Mouse (Mus musculus) skeletal muscle tissue, adult 2 months (tissue): ENCODE data around the gene Gnl3l.

Experiments
- DNase-seq: peaks from one replicate; pipeline ENCODE4 v3.0.0-alpha.2; 2012; ENCODE audit warnings: low read depth, low spot score

The Gnl3l gene

GRCm38 (mm10) chrX:151016938-151017877 is at the start of gene Gnl3l:
Gnl3l (minus strand) TSS chrX:151017322.
- DNase-seq = peak; percentile 83

GRCm38 (mm10) chrX:151066071-151066666 is 49.0 kb upstream of the Gnl3l start:
- DNase-seq = no peak

DNA sequence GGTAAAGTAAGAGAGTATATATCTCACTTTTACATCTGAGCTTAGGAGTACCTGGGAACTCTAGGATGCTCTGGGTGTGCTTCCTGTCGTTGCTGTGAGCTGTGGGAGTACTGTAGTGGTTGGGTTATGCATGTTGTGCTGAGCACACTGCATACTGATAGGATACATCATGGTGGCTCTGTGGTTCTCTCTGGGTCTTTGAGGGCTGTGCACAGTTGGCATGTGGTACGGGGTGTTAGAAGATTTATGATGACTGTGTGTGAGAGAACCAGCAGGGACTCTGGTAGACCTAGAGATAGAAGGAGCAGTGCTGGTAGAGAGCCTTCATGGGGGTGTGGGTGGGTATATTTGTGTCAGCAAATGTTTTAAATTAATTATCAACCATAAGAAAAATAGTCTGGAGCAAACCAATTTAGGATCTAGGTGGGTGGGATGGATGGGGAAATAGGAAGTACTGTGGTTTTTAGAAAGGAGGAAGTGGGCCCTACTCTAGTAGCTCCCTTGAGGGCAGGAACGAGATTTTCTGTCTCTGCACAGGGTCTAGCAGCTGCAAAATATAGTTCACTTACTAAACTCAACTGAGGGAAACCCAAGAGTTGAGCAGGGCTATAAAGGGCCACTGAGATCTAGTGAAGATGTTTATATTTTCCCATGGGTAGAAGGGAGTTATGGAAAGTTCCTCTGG is 44.6 kb upstream of the Gnl3l start:
- DNase-seq = no peak

DNA sequence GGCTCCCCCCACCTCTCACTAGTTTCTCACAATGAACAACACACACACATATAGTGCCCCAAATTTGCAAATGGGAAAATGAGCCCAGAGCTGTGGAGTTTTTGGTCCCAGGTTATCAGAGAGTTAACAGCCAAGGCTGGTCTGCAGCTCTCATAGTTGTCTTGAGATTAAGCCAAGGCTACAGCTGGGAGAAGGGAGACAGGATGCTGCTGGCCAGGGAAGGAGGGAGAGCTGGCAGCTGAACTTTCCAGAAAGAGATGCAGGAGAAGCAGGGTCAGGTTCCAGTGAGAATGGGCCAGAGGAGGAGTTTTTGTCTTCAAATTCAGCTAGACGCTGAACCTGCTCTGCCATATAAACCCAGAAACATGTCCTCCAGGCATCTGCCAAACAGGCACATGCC is 42.2 kb upstream of the Gnl3l start:
- DNase-seq = peak; percentile 18

DNA sequence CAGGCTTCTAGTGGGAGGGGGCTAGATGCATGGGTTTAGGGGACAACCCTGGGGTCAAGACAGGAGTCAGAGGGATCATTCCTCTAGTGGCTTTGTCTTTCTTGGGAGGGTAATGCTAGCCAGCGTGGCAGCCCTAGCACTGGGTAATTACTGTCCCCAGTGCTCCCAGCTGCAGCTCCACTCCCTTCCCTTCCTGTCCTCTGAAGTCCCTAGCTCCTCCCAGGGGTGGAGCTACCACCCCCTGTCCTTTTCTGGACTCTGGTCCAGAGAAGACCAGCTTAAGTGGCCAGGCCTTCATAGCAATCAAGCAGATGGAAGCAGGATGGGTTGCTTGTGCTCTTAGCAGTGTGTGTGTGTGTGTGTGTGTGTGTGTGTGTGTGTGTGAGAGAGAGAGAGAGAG is 38.4 kb upstream of the Gnl3l start:
- DNase-seq = peak; percentile 40

GRCm38 (mm10) chrX:151054489-151054888 is 37.4 kb upstream of the Gnl3l start:
- no peak for DNase-seq

DNA sequence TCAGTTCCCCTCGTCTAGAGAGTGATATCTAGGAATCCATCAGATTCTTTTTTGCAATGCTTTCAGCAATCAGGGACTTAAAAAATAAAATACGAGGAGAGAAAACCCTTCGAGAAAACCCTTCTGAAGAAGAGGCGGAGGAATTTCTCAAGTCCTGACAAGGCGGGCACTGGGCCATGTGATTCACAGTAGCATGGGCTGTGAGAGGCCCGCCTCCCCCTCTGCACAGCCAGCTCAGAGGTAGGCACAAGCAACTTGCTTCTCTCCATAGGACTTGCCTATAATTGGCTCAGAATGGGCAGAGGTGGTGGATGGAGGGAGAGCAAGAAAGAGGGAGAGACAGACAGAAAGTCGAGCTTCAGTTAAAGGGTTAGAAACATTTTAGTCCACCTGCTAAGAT is 33.2 kb upstream of the Gnl3l start:
- DNase-seq = no peak

GRCm38 (mm10) chrX:151049661-151050215 is 32.6 kb upstream of the Gnl3l start:
- DNase-seq = no peak

DNA sequence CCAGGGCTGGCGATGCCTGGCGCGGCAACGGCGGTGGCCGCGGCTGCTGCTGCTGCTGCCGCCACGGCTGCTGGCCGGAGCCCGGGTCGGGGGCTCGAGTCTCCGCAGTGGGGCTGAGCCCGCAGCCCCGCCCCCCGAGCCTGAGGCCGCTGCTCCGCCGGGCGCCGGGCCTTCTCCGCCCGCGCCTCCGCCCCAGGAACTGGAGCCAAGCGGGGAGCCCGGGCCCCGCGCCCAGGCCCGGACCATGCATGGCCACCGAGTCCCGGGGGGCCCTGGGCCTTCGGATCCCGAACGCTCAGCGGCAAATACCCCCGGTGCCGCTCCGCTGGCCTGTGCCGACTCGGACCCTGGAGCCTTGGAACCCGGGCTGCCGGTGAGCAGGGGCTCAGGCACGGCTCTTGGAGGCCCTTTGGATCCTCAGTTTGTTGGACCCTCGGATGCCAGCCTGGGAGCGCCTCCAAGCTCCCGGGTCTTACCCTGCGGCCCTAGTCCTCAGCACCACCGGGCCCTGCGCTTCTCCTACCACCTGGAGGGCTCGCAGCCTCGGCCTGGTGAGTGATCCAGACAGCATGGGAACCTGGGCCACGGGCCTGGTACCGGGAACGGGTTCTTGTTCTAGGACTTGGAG is 30.4 kb upstream of the Gnl3l start:
- no peak for DNase-seq

DNA sequence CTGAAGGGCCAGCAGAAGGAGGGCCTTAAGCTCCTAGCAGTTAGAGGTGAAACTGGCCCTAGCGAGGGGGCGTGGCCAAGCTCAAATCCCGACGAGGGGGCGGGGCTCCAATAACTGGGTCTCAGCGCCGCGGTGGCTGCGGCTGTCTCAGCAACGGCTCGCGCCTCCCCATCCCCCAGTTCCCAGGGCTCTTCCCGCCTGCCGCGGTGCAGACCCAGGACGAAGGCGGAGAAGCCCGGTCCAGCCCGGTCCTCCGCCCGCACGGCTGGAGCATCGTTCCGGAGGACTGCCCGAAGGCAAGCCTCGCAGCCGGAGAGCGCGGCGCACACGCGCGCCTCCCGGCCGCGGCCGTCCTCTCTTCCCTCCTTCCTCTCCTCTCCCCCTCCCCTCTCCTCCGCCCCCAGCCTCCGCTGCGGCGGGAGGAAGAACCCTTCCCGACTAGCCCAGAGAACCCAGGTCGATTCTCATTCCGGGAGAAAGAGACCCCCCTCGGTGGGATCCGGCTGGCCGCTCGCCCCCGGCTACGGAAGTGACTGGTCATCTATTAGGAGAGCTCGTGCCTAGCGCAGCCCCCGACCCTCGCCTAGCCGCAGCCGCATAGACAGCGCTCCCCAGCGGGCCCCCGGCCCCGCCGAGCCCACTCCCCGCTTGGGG is 29.8 kb upstream of the Gnl3l start:
- DNase-seq = peak; percentile 68

GRCm38 (mm10) chrX:151046321-151046720 is 29.2 kb upstream of the Gnl3l start:
- no peak for DNase-seq

GRCm38 (mm10) chrX:151045850-151046249 is 28.7 kb upstream of the Gnl3l start, which contains the start of gene Fgd1:
Fgd1 (plus strand) TSS chrX:151046150.
- no peak for DNase-seq

GRCm38 (mm10) chrX:151041223-151041622 is 24.1 kb upstream of the Gnl3l start:
- no peak for DNase-seq

DNA sequence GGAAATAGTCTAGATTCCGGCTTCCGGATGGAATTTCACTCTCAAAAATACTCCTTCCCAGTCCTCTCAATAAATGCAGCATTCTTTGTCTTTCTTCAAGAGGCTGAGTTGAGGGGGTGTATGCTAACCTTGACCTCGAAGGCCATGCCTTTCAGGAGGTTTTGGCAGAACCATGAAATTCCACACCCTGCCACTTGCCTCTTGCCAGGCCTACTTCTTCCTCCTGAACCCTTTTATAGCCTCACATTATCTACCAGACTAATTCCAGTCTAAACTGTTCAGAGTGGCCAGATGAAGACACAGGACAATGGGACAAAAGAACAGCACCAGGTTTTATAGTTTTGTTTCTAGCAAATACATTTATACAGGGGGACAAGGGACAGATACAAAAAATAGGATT is 14.3 kb upstream of the Gnl3l start:
- no peak for DNase-seq

GRCm38 (mm10) chrX:151018798-151019197 is 1.7 kb upstream of the Gnl3l start:
- no peak for DNase-seq

- no peak for DNase-seq
Observed at GRCm38 (mm10) chrX:151017897-151018296, 775 bp upstream of the Gnl3l start.

DNA sequence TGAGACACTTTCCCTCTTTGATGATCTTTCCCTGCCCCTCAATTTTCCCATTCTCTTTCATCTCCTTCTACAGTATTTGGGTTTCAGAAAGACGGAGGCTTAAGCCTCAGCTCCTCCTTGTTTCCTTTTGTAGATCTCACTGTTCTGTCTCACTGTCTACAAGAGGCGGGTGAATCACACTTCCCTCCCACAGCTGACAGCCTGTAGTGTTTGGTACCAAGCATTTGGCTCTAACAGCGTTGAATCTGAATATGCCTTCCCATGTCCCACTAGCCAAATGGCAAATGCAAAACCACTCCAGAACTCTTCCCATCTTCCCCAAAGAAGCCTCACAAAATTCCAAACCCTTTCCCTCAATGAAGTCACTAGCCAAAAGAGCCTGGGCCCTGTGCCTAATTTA is 20.3 kb downstream of the Gnl3l start:
- DNase-seq = no peak

- DNase-seq = no peak
Observed at GRCm38 (mm10) chrX:150981621-150982020, 35.5 kb downstream of the Gnl3l start.

DNA sequence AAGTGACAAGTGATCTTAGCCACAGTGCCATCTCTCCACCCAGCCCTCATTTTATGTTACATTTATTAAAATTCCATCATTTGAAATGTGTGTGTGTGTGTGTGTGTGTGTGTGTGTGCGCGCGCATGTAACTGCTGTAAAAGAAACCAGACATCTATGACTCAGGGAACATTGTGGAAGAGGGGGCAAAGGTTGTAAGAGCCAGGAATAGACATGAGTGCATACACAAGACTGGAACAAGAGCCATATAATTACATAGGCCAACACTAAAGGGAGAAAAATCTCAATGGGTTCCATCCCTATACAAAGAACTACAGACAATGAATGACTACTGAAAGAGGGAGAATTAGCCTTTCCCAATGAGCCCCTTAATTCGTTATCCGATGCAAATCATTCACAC is 41.7 kb downstream of the Gnl3l start:
- DNase-seq = no peak

- no peak for DNase-seq
Observed at GRCm38 (mm10) chrX:150963027-150963426, 54.1 kb downstream of the Gnl3l start.

GRCm38 (mm10) chrX:150960702-150961101 is 56.4 kb downstream of the Gnl3l start:
- DNase-seq = no peak
